Mouse (Mus musculus): ENCODE measurements around the gene Mtx2. TPM values are rescaled to one million over a fixed set of nuclear protein-coding genes. Genes with fewer than 3 reads are reported as not detected.
A peak's percentile ranks its signal among the peaks of the same experiment; 100 is the strongest.

The Mtx2 gene
- 10 to 100 TPM; 18.8 to 25.3 TPM for polyA plus RNA-seq (2017; shearing (Covaris generic))

GRCm38 (mm10) chr2:74825730-74826430 lies at the start of gene Mtx2:
Gene Mtx2 (plus strand): TSS chr2:74825803.
- ATAC-seq = peak; percentile 79

DNA sequence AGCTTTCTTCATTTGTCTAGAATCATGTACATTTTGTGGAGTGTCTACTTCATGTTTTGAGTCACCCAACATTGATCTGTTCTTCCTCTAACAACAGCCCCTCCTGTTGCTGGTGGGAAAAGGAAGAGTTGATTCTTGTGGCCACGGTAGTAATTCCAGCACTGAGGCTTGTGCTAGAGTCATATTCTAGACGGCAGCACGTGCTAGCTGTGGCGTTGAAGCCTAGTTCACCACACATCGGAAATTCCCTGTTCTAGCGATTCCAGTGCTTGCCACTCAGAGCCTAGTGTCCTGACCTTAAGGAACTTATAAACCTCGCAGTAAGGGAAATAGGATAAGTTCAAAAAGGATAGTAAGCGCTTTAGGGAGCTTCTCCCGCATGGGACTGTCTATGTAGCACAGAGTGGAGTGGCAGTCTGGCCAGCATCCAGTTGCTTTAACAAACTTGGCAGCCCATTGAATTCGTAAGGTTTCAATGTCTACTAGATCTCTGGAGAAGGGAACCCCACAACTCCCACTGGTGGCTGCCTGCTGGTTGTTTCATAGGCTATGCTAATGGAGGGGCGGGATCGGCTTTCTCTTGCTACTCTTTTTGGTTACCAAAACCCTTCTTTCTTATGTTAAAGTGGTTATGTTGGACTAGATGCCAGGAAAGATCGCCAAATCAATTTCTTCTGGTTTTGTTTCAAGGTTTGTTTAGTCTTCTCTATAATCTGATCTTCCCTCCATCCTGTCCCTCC lies 47.9 kb upstream of the Mtx2 start:
- no peak for ATAC-seq

GRCm38 (mm10) chr2:74781386-74781785 lies 44.2 kb upstream of the Mtx2 start:
- no peak for ATAC-seq

DNA sequence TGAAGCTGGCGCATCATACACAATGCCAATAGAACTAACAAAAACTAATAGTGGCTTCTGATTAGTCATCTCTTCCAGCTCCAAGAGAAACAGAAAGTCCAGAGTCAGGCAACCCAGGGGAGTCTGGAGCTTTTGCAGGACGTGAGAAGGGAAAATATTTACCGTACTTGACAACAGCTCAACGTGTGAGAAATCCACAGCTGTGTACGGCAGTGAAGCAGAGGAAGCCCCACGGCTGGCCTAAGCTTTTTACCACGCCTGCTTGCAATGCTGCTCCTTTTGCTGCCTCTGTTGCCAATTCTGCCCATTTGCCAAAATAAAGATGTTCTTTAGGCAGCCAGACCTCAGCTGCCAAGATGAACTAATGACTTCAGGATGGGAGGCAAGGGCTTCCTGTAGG lies 30.1 kb upstream of the Mtx2 start:
- no peak for ATAC-seq

DNA sequence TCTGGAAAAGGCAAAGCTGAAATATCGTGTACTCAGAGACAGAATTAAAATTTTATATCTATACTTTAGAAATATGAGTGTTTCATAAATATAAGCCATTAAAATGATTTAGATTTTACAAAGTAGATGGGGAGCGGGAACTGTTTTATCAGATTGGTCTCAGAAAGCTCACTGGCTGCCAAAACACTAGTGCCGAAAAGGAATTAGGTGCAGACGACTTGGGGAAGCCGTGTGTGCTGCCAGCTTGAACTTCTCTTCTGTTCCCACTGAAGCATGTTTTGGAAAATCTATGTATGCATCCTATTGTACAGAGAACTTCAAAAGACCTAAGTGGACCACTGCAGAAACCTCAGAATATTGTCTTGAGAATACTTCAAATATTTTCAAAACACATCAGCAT lies 17.2 kb upstream of the Mtx2 start:
- ATAC-seq = no peak

DNA sequence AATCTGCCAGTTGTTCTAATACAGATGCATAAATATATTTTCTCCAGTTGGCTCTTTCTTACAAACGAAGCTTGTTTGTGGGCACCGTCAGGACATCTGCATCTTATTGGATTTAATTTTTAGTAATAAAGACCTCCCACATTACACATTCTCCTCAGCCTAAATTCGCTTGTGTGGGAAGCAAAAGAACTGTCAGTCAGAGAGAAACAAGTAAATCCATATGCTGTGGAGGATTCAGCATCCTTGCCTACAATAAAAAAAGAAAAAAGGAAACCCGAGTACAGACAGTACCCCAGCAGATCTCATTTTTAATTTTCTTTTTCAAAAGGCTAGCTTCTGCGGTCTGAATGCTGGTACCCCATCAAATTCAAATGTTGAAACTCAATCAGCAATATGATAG lies 2.9 kb upstream of the Mtx2 start:
- ATAC-seq = no peak

GRCm38 (mm10) chr2:74825371-74825729 lies 253 bp upstream of the Mtx2 start:
- no peak for ATAC-seq

DNA sequence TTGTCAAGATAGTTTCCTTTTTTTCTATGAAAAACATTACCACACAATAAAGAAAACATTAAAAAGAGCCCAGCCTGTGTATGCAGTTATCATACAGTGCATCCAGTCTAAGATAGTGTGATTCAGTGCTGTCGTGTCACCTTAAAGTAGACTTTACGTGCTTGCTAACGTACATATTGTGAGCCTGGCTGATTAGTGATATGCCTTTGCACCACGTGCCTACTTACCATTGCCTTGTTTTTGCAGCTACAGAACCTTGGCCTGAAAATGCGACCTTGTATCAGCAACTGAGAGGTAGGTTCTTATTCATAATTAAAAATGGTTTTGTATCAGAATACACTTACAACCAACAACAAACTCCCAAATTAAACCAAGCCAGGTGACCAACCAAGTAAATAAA lies 21.4 kb downstream of the Mtx2 start:
- ATAC-seq = no peak

DNA sequence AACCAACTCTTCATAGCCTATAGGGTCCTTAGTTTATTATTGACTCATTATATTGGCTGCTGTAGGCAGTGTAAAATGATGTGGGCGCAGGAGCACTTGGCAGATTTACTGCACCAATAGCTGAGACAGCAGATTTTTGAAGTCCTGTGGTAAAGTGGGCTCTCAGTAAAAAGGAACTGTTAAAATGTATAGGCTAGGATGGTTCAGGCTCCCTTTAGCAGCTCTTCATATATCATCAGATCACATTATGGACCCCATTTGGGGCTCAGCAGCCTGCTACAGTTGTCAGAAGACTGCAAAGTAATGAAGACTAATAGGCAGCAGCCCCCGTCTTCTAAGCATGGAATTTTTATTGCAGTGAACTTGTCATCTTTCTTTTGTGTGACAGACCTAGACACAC lies 21.9 kb downstream of the Mtx2 start:
- ATAC-seq = no peak

- no peak for ATAC-seq
Measured at GRCm38 (mm10) chr2:74850036-74850435, 24.4 kb downstream of the Mtx2 start.

DNA sequence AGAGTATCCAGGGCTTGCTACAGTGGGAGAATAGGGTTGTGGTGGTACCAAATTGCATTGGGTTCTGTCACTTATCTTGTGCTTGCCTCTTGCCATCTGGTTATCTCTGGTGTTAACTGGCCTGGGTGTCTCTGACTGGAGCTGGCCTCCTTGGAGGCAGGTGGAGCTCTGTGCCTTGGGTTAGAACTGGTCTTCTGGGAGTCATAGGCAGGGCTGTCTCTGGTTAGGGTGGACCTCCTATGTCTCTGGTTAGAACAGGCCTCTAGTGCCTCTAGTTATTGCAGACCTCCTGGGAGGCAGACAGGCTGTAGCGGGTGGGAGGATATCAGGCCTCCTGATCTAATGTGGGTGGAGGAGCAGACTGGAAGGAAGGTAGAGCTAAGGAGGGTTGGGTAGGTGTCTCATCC lies 36.5 kb downstream of the Mtx2 start:
- ATAC-seq = no peak

- ATAC-seq = no peak
Measured at GRCm38 (mm10) chr2:74865414-74865813, 39.8 kb downstream of the Mtx2 start.

DNA sequence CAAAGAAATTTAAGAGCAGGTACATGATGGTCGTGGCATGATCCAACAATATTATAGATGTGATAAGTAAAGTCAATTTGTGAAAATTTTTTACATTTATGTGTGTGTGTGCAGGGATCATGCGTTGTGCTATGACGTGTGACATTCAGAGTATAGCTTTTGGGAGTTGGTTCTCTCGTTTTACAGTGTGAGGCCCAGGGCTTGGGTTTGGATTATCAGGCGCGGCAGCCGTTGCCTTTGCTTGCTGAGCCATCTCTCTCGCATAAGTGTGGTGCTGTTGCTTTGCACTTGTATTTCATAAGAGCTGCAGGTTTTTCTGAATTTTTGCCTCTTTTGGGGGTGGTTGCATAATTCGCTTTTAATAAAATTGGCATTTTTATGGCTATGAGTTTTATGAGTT lies 48.4 kb downstream of the Mtx2 start:
- ATAC-seq = no peak

DNA sequence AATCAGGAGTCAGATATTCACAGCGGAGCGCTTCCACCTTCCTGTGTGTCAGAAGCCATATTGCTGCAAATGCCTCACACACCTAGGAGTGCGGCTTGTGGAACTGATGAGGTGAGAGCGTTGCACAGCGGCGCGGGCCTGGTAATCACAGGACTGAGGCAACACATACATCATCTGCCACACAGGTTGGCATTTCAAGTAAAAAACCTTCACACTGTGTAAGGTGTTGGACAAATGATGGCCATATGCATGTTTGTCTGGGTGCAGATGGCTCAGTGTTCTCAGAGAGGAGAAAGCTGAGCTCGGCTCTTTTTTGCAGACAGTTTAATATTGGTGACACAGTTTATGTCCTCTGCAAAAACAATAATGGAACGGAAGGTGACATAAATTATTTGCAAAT lies 58.8 kb downstream of the Mtx2 start:
- no peak for ATAC-seq

GRCm38 (mm10) chr2:74891868-74892267 lies 66.3 kb downstream of the Mtx2 start:
- ATAC-seq = no peak

DNA sequence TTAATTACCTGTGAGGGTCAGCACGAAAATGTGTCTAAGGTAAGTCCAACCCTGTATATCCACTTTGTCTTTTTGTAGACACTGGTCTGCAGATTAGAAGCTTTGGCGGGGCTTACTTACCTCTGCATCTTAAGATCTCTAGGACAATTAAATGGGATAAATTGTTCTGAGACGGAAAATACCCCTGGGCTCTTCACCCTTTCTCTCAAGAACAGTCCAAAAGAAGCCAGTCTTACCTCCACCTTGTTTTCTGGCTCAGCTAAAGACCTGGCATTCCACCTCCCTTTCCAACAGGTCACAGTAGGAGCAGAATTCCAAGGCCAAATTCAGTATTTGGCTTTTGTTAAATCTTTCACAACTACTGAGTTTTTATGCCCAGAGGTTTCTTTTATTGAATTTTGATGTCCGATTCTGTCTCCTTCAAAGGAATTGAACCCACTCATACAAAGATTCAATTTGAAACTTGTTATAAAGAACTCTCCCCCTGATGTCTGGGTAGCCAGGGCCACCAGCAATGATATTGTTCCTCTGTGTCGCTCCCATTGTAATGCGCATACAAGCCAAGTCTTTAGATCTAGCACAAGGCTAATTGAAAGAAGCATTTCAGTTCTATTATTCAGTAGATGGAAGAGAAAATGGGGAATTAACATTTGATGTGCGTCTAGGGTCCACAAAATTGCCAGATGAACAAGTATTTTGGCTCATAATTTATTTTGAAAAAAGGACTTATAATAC lies 67.4 kb downstream of the Mtx2 start:
- ATAC-seq = no peak

GRCm38 (mm10) chr2:74894061-74894460 lies 68.5 kb downstream of the Mtx2 start:
- ATAC-seq = no peak

GRCm38 (mm10) chr2:74899973-74900372 lies 74.4 kb downstream of the Mtx2 start:
- ATAC-seq = no peak

DNA sequence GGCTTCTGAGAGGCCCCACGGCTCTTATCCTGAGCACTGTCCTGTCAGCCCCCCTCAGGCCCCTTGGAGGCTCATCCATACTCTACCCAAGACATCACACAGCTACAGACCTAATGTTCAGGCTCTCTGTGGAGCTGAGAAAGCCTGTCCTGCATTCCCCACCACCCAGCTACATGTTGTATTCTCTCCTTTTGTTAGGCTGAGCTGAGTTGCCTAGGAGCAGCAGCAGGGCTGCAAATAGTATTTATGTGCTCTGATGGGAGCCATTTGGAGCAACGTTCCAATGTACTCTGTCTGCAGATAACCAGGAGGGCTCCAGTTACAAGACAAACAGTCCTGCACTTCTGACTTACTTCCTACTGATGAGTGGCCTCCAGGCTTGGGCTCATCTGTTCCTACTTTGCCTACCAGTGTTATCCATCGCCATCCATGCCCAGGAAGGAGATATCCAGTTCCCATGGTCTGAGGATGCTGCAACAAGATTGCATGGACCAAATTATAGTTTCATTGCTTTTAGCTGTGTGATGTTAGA lies 76.2 kb downstream of the Mtx2 start:
- no peak for ATAC-seq

- no peak for ATAC-seq
Measured at GRCm38 (mm10) chr2:74907368-74908291, 82.0 kb downstream of the Mtx2 start.

GRCm38 (mm10) chr2:74912031-74912430 lies 86.4 kb downstream of the Mtx2 start:
- no peak for ATAC-seq

- no peak for ATAC-seq
Measured at GRCm38 (mm10) chr2:74917880-74918537, 92.4 kb downstream of the Mtx2 start.
